Mouse (Mus musculus): Measurements from ENCODE around the gene Gadd45b. TPM values are rescaled to one million over a fixed set of nuclear protein-coding genes. Genes with fewer than 3 reads are reported as not detected.

Gene Gadd45b
- total RNA-seq, 2 experiments from 2014 or later: 17.0 to 17.5 TPM

- Histone ChIP-seq H3K4me3 (no peak overlapping the region), H3K27ac (no peak overlapping the region)
- no peak for DNase-seq (ENCODE audit: low spot score in 2 of 2)
- TF ChIP-seq CTCF (conservative IDR thresholded peaks at IDR 0.05): no peak
These were observed 13.8 kb downstream of the Gadd45b start for GRCm38 (mm10) chr10:80943701-80944100.

- TF ChIP-seq CTCF (conservative IDR thresholded peaks at IDR 0.05): no peak
- DNase-seq (ENCODE audit: low spot score in 2 of 2): no peak
- Histone ChIP-seq H3K4me3 (no peak overlapping the region), H3K27ac (no peak overlapping the region)
These were observed 14.4 kb downstream of the Gadd45b start for GRCm38 (mm10) chr10:80944231-80944630.

- Histone ChIP-seq H3K4me3 (no peak overlapping the region), H3K27ac (no peak overlapping the region)
- DNase-seq (ENCODE audit: low spot score in 2 of 2): no peak
- TF ChIP-seq CTCF (conservative IDR thresholded peaks at IDR 0.05): peak; percentile 73
These were observed 17.0 kb downstream of the Gadd45b start for GRCm38 (mm10) chr10:80946684-80947437.

GRCm38 (mm10) chr10:80947802-80948201, 17.9 kb downstream of the Gadd45b start:
- DNase-seq (ENCODE audit: low spot score in 2 of 2): no peak
- no peak for TF ChIP-seq CTCF (conservative IDR thresholded peaks at IDR 0.05)
- no peak overlapping the region for H3K4me3 ChIP-seq
- no peak overlapping the region for H3K27ac ChIP-seq

- H3K27ac ChIP-seq: no peak overlapping the region
- no peak for DNase-seq (ENCODE audit: low spot score in 2 of 2)
These were observed 18.7 kb downstream of the Gadd45b start for GRCm38 (mm10) chr10:80948570-80948969.

GRCm38 (mm10) chr10:80949081-80949480, 19.2 kb downstream of the Gadd45b start:
- no peak overlapping the region for H3K27ac ChIP-seq
- TF ChIP-seq CTCF (conservative IDR thresholded peaks at IDR 0.05): no peak
- H3K4me3 ChIP-seq: no peak overlapping the region
- DNase-seq (ENCODE audit: low spot score in 2 of 2): no peak

More at GRCm38 (mm10) chr10:80948570-80948969, 18.7 kb downstream of the Gadd45b start:
- H3K4me3 ChIP-seq: no peak overlapping the region
- no peak for TF ChIP-seq CTCF (conservative IDR thresholded peaks at IDR 0.05)

- H3K27ac ChIP-seq: no peak overlapping the region
- TF ChIP-seq CTCF (conservative IDR thresholded peaks at IDR 0.05): no peak
- no peak overlapping the region for H3K4me3 ChIP-seq
- DNase-seq (ENCODE audit: low spot score in 2 of 2): no peak
These were observed 20.4 kb downstream of the Gadd45b start for GRCm38 (mm10) chr10:80950314-80950713.

GRCm38 (mm10) chr10:80951761-80952390, 22.0 kb downstream of the Gadd45b start:
- no peak overlapping the region for H3K4me3 ChIP-seq
- TF ChIP-seq CTCF (conservative IDR thresholded peaks at IDR 0.05): no peak
- H3K27ac ChIP-seq: no peak overlapping the region
- no peak for DNase-seq (ENCODE audit: low spot score in 2 of 2)

GRCm38 (mm10) chr10:80952449-80952848, 22.6 kb downstream of the Gadd45b start:
- no peak for TF ChIP-seq CTCF (conservative IDR thresholded peaks at IDR 0.05)
- Histone ChIP-seq H3K27ac (no peak overlapping the region), H3K4me3 (no peak overlapping the region)
- DNase-seq (ENCODE audit: low spot score in 2 of 2): no peak

- Histone ChIP-seq H3K4me3 (no peak overlapping the region), H3K27ac (no peak overlapping the region; the same call in 1 of the 2 replicates)
- no peak for TF ChIP-seq CTCF (conservative IDR thresholded peaks at IDR 0.05)
- DNase-seq (ENCODE audit: low spot score in 2 of 2): no peak
These were observed 24.5 kb downstream of the Gadd45b start for GRCm38 (mm10) chr10:80954415-80954814.

- Histone ChIP-seq H3K27ac (no peak overlapping the region), H3K4me3 (no peak overlapping the region)
- no peak for DNase-seq (ENCODE audit: low spot score in 2 of 2)
- TF ChIP-seq CTCF (conservative IDR thresholded peaks at IDR 0.05): no peak
These were observed 25.0 kb downstream of the Gadd45b start for GRCm38 (mm10) chr10:80954843-80955242.

- TF ChIP-seq CTCF (conservative IDR thresholded peaks at IDR 0.05): peak; percentile 92
- Histone ChIP-seq H3K27ac (peak overlapping the region; percentile 18; the same call in 1 of the 2 replicates), H3K4me3 (no peak overlapping the region)
- peak in 1 of 2 experiments; percentile 72 for DNase-seq (ENCODE audit: low spot score in 2 of 2)
These were observed 25.7 kb downstream of the Gadd45b start for GRCm38 (mm10) chr10:80955536-80955935.

- no peak overlapping the region for H3K4me3 ChIP-seq
- no peak overlapping the region for H3K27ac ChIP-seq
- no peak for TF ChIP-seq CTCF (conservative IDR thresholded peaks at IDR 0.05)
- no peak for DNase-seq (ENCODE audit: low spot score in 2 of 2)
These were observed 26.5 kb downstream of the Gadd45b start for GRCm38 (mm10) chr10:80956385-80956784.

- no peak for TF ChIP-seq CTCF (conservative IDR thresholded peaks at IDR 0.05)
- DNase-seq (ENCODE audit: low spot score in 2 of 2): no peak
- Histone ChIP-seq H3K4me3 (no peak overlapping the region), H3K27ac (no peak overlapping the region)
These were observed 27.0 kb downstream of the Gadd45b start for GRCm38 (mm10) chr10:80956901-80957300.

All from layer of hippocampus, adult 2 months (tissue).